In the genomic region with DNA sequence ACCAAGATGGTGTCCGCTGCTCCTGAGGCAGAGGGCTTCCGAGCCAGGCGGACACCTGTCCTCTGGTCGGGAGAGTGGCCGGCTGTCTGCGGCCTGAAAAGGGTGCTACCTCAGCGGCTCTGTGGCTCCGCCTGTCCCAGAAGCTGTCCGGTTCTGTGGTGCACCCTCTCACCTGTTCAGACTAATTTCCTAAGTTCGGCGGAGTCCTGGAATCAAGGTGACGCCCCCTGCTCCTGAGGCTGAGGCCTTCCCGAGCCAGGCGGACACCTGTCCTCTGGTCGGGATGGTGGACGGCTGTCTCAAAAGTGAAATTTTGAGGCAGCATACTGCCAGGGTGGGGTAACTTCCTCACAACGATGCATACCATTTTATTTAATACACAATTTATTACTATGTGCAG, we compare ENCODE assay signal across 4 mouse cellular contexts.
DNase-seq lines count a peak whose midpoint lies in the region; ATAC-seq and TF ChIP-seq lines count a peak whose summit lies in the region.
"Not testable (repeated sequence)": the region's sequence is repeated elsewhere in the genome, so short reads cannot be mapped to it uniquely, and the experiment has no call there.

No protein-coding gene starts in this region.

- not testable (repeated sequence) for H3K27me3 ChIP-seq in E14TG2a.4 (ENCODE audit: insufficient read depth, low read length); hindbrain, embryonic 14.5 days (ENCODE audit: control insufficient read depth, insufficient read depth, low read length)

- H3K27ac ChIP-seq in hindbrain, embryonic 14.5 days = not testable (repeated sequence)

- peak; percentile 4 for DNase-seq in ZHBTc4 (ENCODE audit: low read depth, low spot score)
- DNase-seq in heart, adult 11 months = peak; percentile 59
- peak; percentile 13 for DNase-seq in hindbrain, embryonic 14.5 days (ENCODE audit: low spot score)

- not testable (repeated sequence) for TF ChIP-seq CTCF in E14TG2a.4 (conservative IDR thresholded peaks at IDR 0.05; ENCODE audit: low read length)

- not testable (repeated sequence) for H3K9me3 ChIP-seq in E14TG2a.4 (ENCODE audit: low read length); hindbrain, embryonic 14.5 days (ENCODE audit: control insufficient read depth, low read length)

- peak overlapping the region; percentile 35; the same call in 1 of the 2 replicates for H3K4me3 ChIP-seq in E14TG2a.4 (replicated peaks; ENCODE audit: low read length)
- not testable (repeated sequence) for H3K4me3 ChIP-seq in hindbrain, embryonic 14.5 days (replicated peaks; ENCODE audit: low read length)

- H3K4me1 ChIP-seq in E14TG2a.4 (replicated peaks; ENCODE audit: low read depth, low read length); hindbrain, embryonic 14.5 days (replicated peaks; ENCODE audit: control insufficient read depth, insufficient read depth, low read length): not testable (repeated sequence)

- not testable (repeated sequence) for H3K9ac ChIP-seq in hindbrain, embryonic 14.5 days

- WGBS in hindbrain, embryonic 14.5 days = 98% methylated on average over 17 of the region's 17 CpGs

- not testable (repeated sequence) for H3K36me3 ChIP-seq in E14TG2a.4 (ENCODE audit: insufficient read depth, low read length); hindbrain, embryonic 14.5 days (replicated peaks; ENCODE audit: control insufficient read depth, insufficient read depth)

- ATAC-seq in hindbrain, embryonic 14.5 days (ENCODE audit: low FRiP score) = not testable (repeated sequence)

- not testable (repeated sequence) for H3K4me2 ChIP-seq in hindbrain, embryonic 14.5 days (replicated peaks)

Comparison
In these comparisons a context has a peak if more than half of its experiments do, and no peak if none do; other contexts are left out.
1. DNase-seq: peak in every context shown above with its lines; median percentile 59 in heart, adult 11 months; 13 in hindbrain, embryonic 14.5 days; 4 in ZHBTc4.